Mouse (Mus musculus) MEL (cell line): Measurements from ENCODE around the gene Cd63.

Experiments
- GABPA ChIP-seq: IDR thresholded peaks from 2 replicates; pipeline ENCODE4 v1.6.1; 2012; ENCODE audit warnings: low read depth, mild to moderate bottlenecking, inconsistent platforms, low read length, improper control_type of control experiment, moderate library complexity
- GATA1 ChIP-seq: IDR thresholded peaks from 2 replicates; pipeline ENCODE4 v1.6.1; 2011; ENCODE audit warnings: low read depth, low read length, improper control_type of control experiment
- KAT2A ChIP-seq: conservative IDR thresholded peaks from 2 replicates; pipeline ENCODE4 v1.6.1; 2012; ENCODE audit warnings: low read depth, low read length, improper control_type of control experiment, inconsistent platforms
- SIN3A ChIP-seq: IDR thresholded peaks from 2 replicates; pipeline ENCODE4 v1.6.1; 2012; ENCODE audit warnings: low read length, improper control_type of control experiment, inconsistent platforms
- TAL1 ChIP-seq: IDR thresholded peaks from 2 replicates; pipeline ENCODE4 v1.6.1; 2012; ENCODE audit warnings: mild to moderate bottlenecking, inconsistent platforms, low read length, moderate library complexity, mixed read lengths
- ZMIZ1 ChIP-seq: IDR thresholded peaks from 2 replicates; pipeline ENCODE4 v1.6.1; 2012; ENCODE audit warnings: low read depth, mild to moderate bottlenecking, inconsistent platforms, low read length, improper control_type of control experiment, moderate library complexity

DNA sequence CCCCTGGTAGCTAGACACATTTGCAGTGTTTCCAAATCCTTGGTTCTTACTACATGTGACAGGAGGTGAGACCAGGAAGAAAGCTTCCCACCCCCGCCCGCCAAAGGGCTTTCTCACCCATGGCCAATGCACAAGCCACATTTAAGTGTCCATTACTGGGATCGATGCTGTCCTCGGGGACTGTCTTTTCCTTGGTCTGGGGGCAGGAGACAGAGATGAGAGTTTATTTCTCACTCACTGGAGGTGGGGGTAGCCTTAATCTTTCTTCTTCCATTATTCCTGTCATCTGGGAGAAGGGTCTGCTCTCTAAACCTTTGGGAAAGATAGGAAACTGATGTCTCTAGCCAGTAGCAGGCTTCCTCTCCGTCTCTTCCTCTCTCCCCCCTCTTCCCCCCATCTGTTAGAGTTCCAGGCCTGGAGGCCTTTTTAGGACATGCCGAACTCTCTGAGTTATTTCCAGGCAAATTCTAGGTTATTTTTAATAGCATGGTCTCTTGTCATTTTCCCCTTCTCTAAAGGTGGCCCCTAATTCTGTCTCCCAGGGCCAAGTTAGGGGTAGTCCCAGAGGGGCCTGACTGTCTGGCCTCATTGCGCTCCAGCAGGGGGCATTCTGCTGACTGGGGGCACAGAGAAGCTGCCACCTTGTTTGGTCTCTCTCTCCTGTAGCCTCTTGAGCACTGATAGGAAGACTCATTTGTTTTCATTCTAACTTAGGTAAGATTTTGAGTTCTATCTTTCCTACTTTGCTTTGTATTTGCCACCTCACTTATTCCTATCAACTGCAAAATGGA is 34.4 kb downstream of the Cd63 start:
- TF ChIP-seq GABPA (no peak), KAT2A (no peak), TAL1 (no peak), SIN3A (no peak), GATA1 (no peak), ZMIZ1 (no peak)
